Mouse (Mus musculus) liver, embryonic 14.5 days (tissue): ENCODE measurements around the gene Krtap5-5.
"Not testable (repeated sequence)": the region's sequence is repeated elsewhere in the genome, so short reads cannot be mapped to it uniquely, and the experiment has no call there.

Source experiments
- CTCF ChIP-seq: IDR thresholded peaks from 2 replicates; pipeline ENCODE4 v1.5.1; 2016; ENCODE audit warnings: antibody characterized with exemption, low read depth, control low read depth
- EP300 ChIP-seq: IDR thresholded peaks from 2 replicates; pipeline ENCODE4 v1.6.1; 2016; ENCODE audit warnings: antibody characterized with exemption, low read depth

- not testable (repeated sequence) for TF ChIP-seq CTCF, EP300
Measured at GRCm38 (mm10) chr7:142206891-142207290, 22.9 kb downstream of the Krtap5-5 start.
